In the genomic region with DNA sequence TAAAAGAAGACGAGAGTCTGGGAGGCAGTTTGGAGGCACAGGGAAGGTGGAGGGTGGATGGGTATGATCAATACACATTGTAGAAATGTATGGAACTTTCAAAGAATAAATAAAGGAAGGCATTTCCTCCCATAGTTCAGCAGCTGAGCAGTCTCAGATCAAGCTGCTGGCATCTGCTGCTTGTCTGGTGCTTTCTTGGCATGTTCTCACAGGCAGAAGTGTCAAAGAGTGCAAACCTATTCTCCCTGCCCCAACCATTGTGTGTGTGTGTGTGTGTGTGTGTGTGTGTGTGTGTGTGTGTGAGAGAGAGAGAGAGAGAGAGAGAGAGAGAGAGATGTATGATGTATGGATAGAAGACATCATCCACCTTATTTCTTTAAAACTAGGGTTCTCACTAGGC, we compare ENCODE assay signal across 23 mouse cellular contexts.
A peak's percentile ranks its signal among the peaks of the same experiment; 100 is the strongest.
DNase-seq lines count a peak whose midpoint lies in the region; ATAC-seq lines count a peak whose summit lies in the region.
"Had no signal": no experiment of that assay in that cellular context is flagged by ENCODE, and none has a peak within 500 bp of the region (broad histone marks: within the 10 kb centered on the region; RNA-seq: fewer than 3 reads in every experiment).

No protein-coding gene starts in this region.

- peak; percentile 62 to 64 for DNase-seq in cerebellum, postnatal 10 days
- no peak for DNase-seq in cerebellum, postnatal 4 days (ENCODE audit: low spot score in 2 of 2)
- DNase-seq in cerebellum, postnatal 25 days, result peak; percentile 29 to 55
- DNase-seq in cerebellum, adult 9-10 months, result no peak
- DNase-seq in left cerebral cortex, postnatal 4 days, result peak; percentile 26
- no peak for DNase-seq in left cerebral cortex, postnatal 10 days (ENCODE audit: extremely low spot score in 1 of 2, low spot score in 2 of 2)
- no peak for DNase-seq in liver, embryonic 13.5 days
- no peak for DNase-seq in liver
- DNase-seq: adrenal gland, adult 8-10 months; adrenal gland, postnatal 14 days; adrenal gland, postnatal 36 days; B cell, adult 2 months; cerebellum, adult 11 months; cerebellum, adult 8-10 months; forebrain, postnatal 0 days had no signal

- intact Hi-C loops in left cerebral cortex, postnatal 4 days (cut with DNase I), result no loop called here
- intact Hi-C loops in left cerebral cortex, postnatal 10 days (cut with DNase I), result no loop called here

- no peak; the same call in 1 of the 2 replicates for ATAC-seq in liver, embryonic 13.5 days (ENCODE audit: low read depth)
- ATAC-seq: activated CD4-positive, CD25-positive, alpha-beta regulatory T cell, adult 4 months; CD4-positive, CD25-positive, alpha-beta regulatory T cell, adult 4 months; forebrain, embryonic 13.5 days; forebrain, embryonic 15.5 days; forebrain, postnatal 0 days; Patski had no signal

- peaks cover 64% of the 10 kb centered on the region for H3K4me1 ChIP-seq in liver, embryonic 13.5 days (replicated peaks)
- H3K4me1 ChIP-seq: embryonic facial prominence, embryonic 10.5 days; embryonic facial prominence, embryonic 12.5 days had no signal

- no peak overlapping the region for H3K4me2 ChIP-seq in liver, embryonic 13.5 days
- H3K4me2 ChIP-seq: embryonic facial prominence, embryonic 12.5 days; forebrain, embryonic 13.5 days; forebrain, embryonic 15.5 days had no signal

- no peaks in the 10 kb centered on the region for H3K27me3 ChIP-seq in liver, embryonic 13.5 days
- H3K27me3 ChIP-seq: embryonic facial prominence, embryonic 12.5 days; forebrain, embryonic 13.5 days; forebrain, embryonic 15.5 days had no signal

- no peak overlapping the region for H3K4me3 ChIP-seq in liver, embryonic 13.5 days (replicated peaks)
- H3K4me3 ChIP-seq: embryonic facial prominence, embryonic 10.5 days; embryonic facial prominence, embryonic 12.5 days; forebrain, embryonic 13.5 days; forebrain, embryonic 15.5 days had no signal

- no peak overlapping the region for H3K9ac ChIP-seq in liver, embryonic 13.5 days
- H3K9ac ChIP-seq: embryonic facial prominence, embryonic 12.5 days; forebrain, embryonic 13.5 days; forebrain, embryonic 15.5 days; forebrain, postnatal 0 days had no signal

- H3K36me3 ChIP-seq in liver, embryonic 13.5 days, result no peaks in the 10 kb centered on the region
- H3K36me3 ChIP-seq: embryonic facial prominence, embryonic 10.5 days; embryonic facial prominence, embryonic 12.5 days; forebrain, embryonic 15.5 days; G1E had no signal

- 0 out of 2 replicates have a peak overlapping the region, but pooled peaks have one; percentile 39 for H3K27ac ChIP-seq in liver, embryonic 13.5 days
- H3K27ac ChIP-seq: embryonic facial prominence, embryonic 10.5 days; embryonic facial prominence, embryonic 12.5 days; forebrain, embryonic 13.5 days; forebrain, embryonic 15.5 days had no signal

- WGBS in liver, embryonic 13.5 days (ENCODE audit: insufficient replicate concordance), result 60% methylated on average over 1 of the region's 1 CpGs

- no peaks in the 10 kb centered on the region for H3K9me3 ChIP-seq in liver, embryonic 13.5 days (replicated peaks)
- H3K9me3 ChIP-seq: embryonic facial prominence, embryonic 10.5 days; embryonic facial prominence, embryonic 12.5 days; forebrain, embryonic 13.5 days; forebrain, embryonic 15.5 days; G1E had no signal

Comparison
In these comparisons a context has a peak if more than half of its experiments do, and no peak if none do; other contexts are left out.
1. DNase-seq: peak in cerebellum, postnatal 10 days (2 of 2), cerebellum, postnatal 25 days (2 of 2) and left cerebral cortex, postnatal 4 days (single experiment); none in cerebellum, postnatal 4 days (0 of 2), cerebellum, adult 9-10 months (single experiment), left cerebral cortex, postnatal 10 days (0 of 2), liver, embryonic 13.5 days (single experiment) and liver (single experiment).